Mouse (Mus musculus): ENCODE data around the gene Bcar3. TPM values are rescaled to one million over a fixed set of nuclear protein-coding genes. Genes with fewer than 3 reads are reported as not detected.
A peak's percentile ranks its signal among the peaks of the same experiment; 100 is the strongest.

Bcar3 gene
- polyA plus RNA-seq, 1 experiment from 2014 or later: 7.5 TPM

GRCm38 (mm10) chr3:122348677-122349076, 54.7 kb downstream of the Bcar3 start:
- WGBS: 91% methylated on average over 5 of the region's 5 CpGs
- Histone ChIP-seq H3K9ac (no peak overlapping the region), H3K36me3 (replicated peaks) (no peaks in the 10 kb centered on the region), H3K9me3 (no peaks in the 10 kb centered on the region), H3K27ac (no peak overlapping the region), H3K4me2 (no peak overlapping the region), H3K4me1 (no peaks in the 10 kb centered on the region), H3K27me3 (replicated peaks) (no peaks in the 10 kb centered on the region), H3K4me3 (no peak overlapping the region)
- no peak for ATAC-seq (replicated peaks)

- Histone ChIP-seq H3K27ac (no peak overlapping the region), H3K9me3 (no peaks in the 10 kb centered on the region), H3K4me1 (no peaks in the 10 kb centered on the region), H3K4me3 (no peak overlapping the region), H3K4me2 (no peak overlapping the region), H3K9ac (no peak overlapping the region), H3K27me3 (replicated peaks) (no peaks in the 10 kb centered on the region), H3K36me3 (replicated peaks) (no peaks in the 10 kb centered on the region)
- ATAC-seq (replicated peaks): no peak
- 86% methylated on average over 3 of the region's 3 CpGs for WGBS
These were observed 58.9 kb downstream of the Bcar3 start for GRCm38 (mm10) chr3:122352801-122353200.

GRCm38 (mm10) chr3:122359426-122359825, 65.5 kb downstream of the Bcar3 start:
- peaks cover under 1% of the 10 kb centered on the region; the same call in 1 of the 2 replicates for H3K4me1 ChIP-seq
- no peaks in the 10 kb centered on the region for H3K36me3 ChIP-seq (replicated peaks)
- no peak overlapping the region for H3K27ac ChIP-seq
- no peak overlapping the region for H3K9ac ChIP-seq
- H3K4me2 ChIP-seq: no peak overlapping the region
- no peaks in the 10 kb centered on the region for H3K9me3 ChIP-seq
- H3K4me3 ChIP-seq: no peak overlapping the region
- no peak for ATAC-seq (replicated peaks)
- no peaks in the 10 kb centered on the region for H3K27me3 ChIP-seq (replicated peaks)
- 68% methylated on average over 7 of the region's 7 CpGs for WGBS

GRCm38 (mm10) chr3:122359954-122360353, 66.0 kb downstream of the Bcar3 start:
- Histone ChIP-seq H3K9ac (no peak overlapping the region), H3K36me3 (replicated peaks) (no peaks in the 10 kb centered on the region), H3K27ac (no peak overlapping the region), H3K4me3 (no peak overlapping the region), H3K9me3 (no peaks in the 10 kb centered on the region), H3K4me2 (no peak overlapping the region), H3K27me3 (replicated peaks) (no peaks in the 10 kb centered on the region), H3K4me1 (peaks cover 6% of the 10 kb centered on the region)
- no peak for ATAC-seq (replicated peaks)
- WGBS: 91% methylated on average over 9 of the region's 9 CpGs

- no peak overlapping the region for H3K4me3 ChIP-seq
- 22% methylated on average over 5 of the region's 5 CpGs for WGBS
- H3K36me3 ChIP-seq (replicated peaks): no peaks in the 10 kb centered on the region
- H3K27ac ChIP-seq: no peak overlapping the region
- peaks cover 13% of the 10 kb centered on the region for H3K4me1 ChIP-seq
- no peak for ATAC-seq (replicated peaks)
- H3K9me3 ChIP-seq: no peaks in the 10 kb centered on the region
- no peak overlapping the region for H3K9ac ChIP-seq
- H3K27me3 ChIP-seq (replicated peaks): no peaks in the 10 kb centered on the region
- no peak overlapping the region for H3K4me2 ChIP-seq
These were observed 66.8 kb downstream of the Bcar3 start for GRCm38 (mm10) chr3:122360721-122361138.

- WGBS: 45% methylated on average over 2 of the region's 2 CpGs
- no peak for ATAC-seq (replicated peaks)
- Histone ChIP-seq H3K4me3 (no peak overlapping the region), H3K27me3 (replicated peaks) (no peaks in the 10 kb centered on the region), H3K9ac (no peak overlapping the region), H3K9me3 (no peaks in the 10 kb centered on the region), H3K27ac (no peak overlapping the region), H3K36me3 (replicated peaks) (no peaks in the 10 kb centered on the region), H3K4me1 (peaks cover 13% of the 10 kb centered on the region), H3K4me2 (no peak overlapping the region)
These were observed 68.8 kb downstream of the Bcar3 start for GRCm38 (mm10) chr3:122362719-122363118.

GRCm38 (mm10) chr3:122364565-122364964, 70.6 kb downstream of the Bcar3 start:
- peaks cover 13% of the 10 kb centered on the region for H3K4me1 ChIP-seq
- 31% methylated on average over 3 of the region's 3 CpGs for WGBS
- no peak overlapping the region for H3K9ac ChIP-seq
- H3K9me3 ChIP-seq: no peaks in the 10 kb centered on the region
- no peak overlapping the region for H3K4me2 ChIP-seq
- no peak overlapping the region for H3K27ac ChIP-seq
- H3K4me3 ChIP-seq: no peak overlapping the region
- no peak for ATAC-seq (replicated peaks)
- no peaks in the 10 kb centered on the region for H3K27me3 ChIP-seq (replicated peaks)
- no peaks in the 10 kb centered on the region for H3K36me3 ChIP-seq (replicated peaks)

GRCm38 (mm10) chr3:122365326-122365725, 71.4 kb downstream of the Bcar3 start:
- WGBS: 3% methylated on average over 3 of the region's 3 CpGs
- H3K4me1 ChIP-seq: peaks cover 13% of the 10 kb centered on the region
- H3K4me2 ChIP-seq: 0 out of 2 replicates have a peak overlapping the region, but pooled peaks have one; percentile 1
- H3K27me3 ChIP-seq (replicated peaks): no peaks in the 10 kb centered on the region
- H3K27ac ChIP-seq: peak overlapping the region; percentile 64; the same call in 1 of the 2 replicates
- H3K9me3 ChIP-seq: no peaks in the 10 kb centered on the region
- no peak overlapping the region for H3K4me3 ChIP-seq
- ATAC-seq (replicated peaks): peak; percentile 68
- H3K36me3 ChIP-seq (replicated peaks): no peaks in the 10 kb centered on the region
- H3K9ac ChIP-seq: no peak overlapping the region

GRCm38 (mm10) chr3:122371646-122372341, 77.9 kb downstream of the Bcar3 start:
- no peaks in the 10 kb centered on the region for H3K27me3 ChIP-seq (replicated peaks)
- ATAC-seq (replicated peaks): no peak

GRCm38 (mm10) chr3:122372617-122373016, 78.7 kb downstream of the Bcar3 start:
- 83% methylated on average over 4 of the region's 4 CpGs for WGBS
- Histone ChIP-seq H3K9ac (no peak overlapping the region), H3K27ac (no peak overlapping the region), H3K4me3 (no peak overlapping the region), H3K4me1 (peaks cover 15% of the 10 kb centered on the region), H3K27me3 (replicated peaks) (no peaks in the 10 kb centered on the region), H3K4me2 (no peak overlapping the region), H3K9me3 (no peaks in the 10 kb centered on the region), H3K36me3 (replicated peaks) (no peaks in the 10 kb centered on the region)
- no peak for ATAC-seq (replicated peaks)

More at GRCm38 (mm10) chr3:122371646-122372341, 77.9 kb downstream of the Bcar3 start:
- 93% methylated on average over 8 of the region's 8 CpGs for WGBS
- no peak overlapping the region for H3K27ac ChIP-seq
- H3K4me3 ChIP-seq: no peak overlapping the region
- peaks cover 9% of the 10 kb centered on the region for H3K4me1 ChIP-seq
- H3K9ac ChIP-seq: no peak overlapping the region
- no peaks in the 10 kb centered on the region for H3K36me3 ChIP-seq (replicated peaks)
- H3K4me2 ChIP-seq: no peak overlapping the region
- H3K9me3 ChIP-seq: no peaks in the 10 kb centered on the region

- H3K9me3 ChIP-seq: no peaks in the 10 kb centered on the region
- H3K4me1 ChIP-seq: peaks cover 15% of the 10 kb centered on the region
- no peak overlapping the region for H3K9ac ChIP-seq
- no peak for ATAC-seq (replicated peaks)
- H3K4me2 ChIP-seq: no peak overlapping the region
- no peak overlapping the region for H3K4me3 ChIP-seq
- H3K36me3 ChIP-seq (replicated peaks): no peaks in the 10 kb centered on the region
- no peaks in the 10 kb centered on the region for H3K27me3 ChIP-seq (replicated peaks)
- no peak overlapping the region for H3K27ac ChIP-seq
These were observed 82.1 kb downstream of the Bcar3 start for GRCm38 (mm10) chr3:122376011-122376410.

- Histone ChIP-seq H3K9ac (no peak overlapping the region), H3K4me1 (peaks cover 15% of the 10 kb centered on the region), H3K9me3 (no peaks in the 10 kb centered on the region), H3K4me2 (no peak overlapping the region), H3K27me3 (replicated peaks) (no peaks in the 10 kb centered on the region), H3K4me3 (no peak overlapping the region), H3K36me3 (replicated peaks) (no peaks in the 10 kb centered on the region), H3K27ac (no peak overlapping the region)
- WGBS: 13% methylated on average over 10 of the region's 10 CpGs
- no peak for ATAC-seq (replicated peaks)
These were observed 82.5 kb downstream of the Bcar3 start for GRCm38 (mm10) chr3:122376412-122376831.

- Histone ChIP-seq H3K27me3 (replicated peaks) (no peaks in the 10 kb centered on the region), H3K9ac (no peak overlapping the region), H3K9me3 (no peaks in the 10 kb centered on the region), H3K36me3 (replicated peaks) (no peaks in the 10 kb centered on the region), H3K4me2 (no peak overlapping the region), H3K4me3 (no peak overlapping the region), H3K4me1 (peaks cover 15% of the 10 kb centered on the region), H3K27ac (no peak overlapping the region)
- WGBS: 35% methylated on average over 8 of the region's 8 CpGs
- ATAC-seq (replicated peaks): no peak
These were observed 83.0 kb downstream of the Bcar3 start for GRCm38 (mm10) chr3:122376841-122377464.
